Mouse (Mus musculus): ENCODE measurements at regions not wholly inside any gene's neighbourhood (a gene's known extent, or its start where the extent isn't known, plus 50 kb on each side); places are given as distances from the start of the nearest gene placed in this dataset.

- TF ChIP-seq CTCF (IDR thresholded peaks at IDR 0.05; ENCODE audit: borderline replicate concordance, insufficient read depth, low read length) (no peak), POLR2A (IDR thresholded peaks at IDR 0.05; ENCODE audit: low read depth, low read length) (no peak)
Observed at GRCm38 (mm10) chr16:42493596-42493995, 153.1 kb upstream of the Gap43 start.
